In genomic region chr16:44965890-44966289, GRCm38 (mm10) we compare ENCODE assay signal across 14 mouse cellular contexts. TPM values are rescaled to one million over a fixed set of nuclear protein-coding genes. Genes with fewer than 3 reads are reported as not detected.
A peak's percentile ranks its signal among the peaks of the same experiment; 100 is the strongest.
DNase-seq lines count a peak whose midpoint lies in the region; ATAC-seq and TF ChIP-seq lines count a peak whose summit lies in the region.
"Had no signal": no experiment of that assay in that cellular context is flagged by ENCODE, and none has a peak within 500 bp of the region (broad histone marks: within the 10 kb centered on the region; RNA-seq: fewer than 3 reads in every experiment).

No protein-coding gene starts in this region.

- H3K9me3 ChIP-seq in lung, embryonic 14.5 days (ENCODE audit: low read depth, low read length), result no peaks in the 10 kb centered on the region
- H3K9me3 ChIP-seq: embryonic facial prominence, embryonic 13.5 days; hindbrain, embryonic 13.5 days; midbrain, embryonic 13.5 days had no signal

- DNase-seq in lung, embryonic 14.5 days, result peak; percentile 9
- no peak for DNase-seq in lung, adult 2 months
- peak; percentile 21 for DNase-seq in Muller cell, postnatal 12 days (ENCODE audit: inconsistent ontology term)
- DNase-seq in fibroblast of lung, adult 2 months (ENCODE audit: low read depth), result peak; percentile 40
- DNase-seq in skeletal muscle tissue, adult 2 months (ENCODE audit: low read depth, low spot score), result peak; percentile 54
- DNase-seq in cerebellum, adult 18-20 months, result no peak
- DNase-seq in thymus, adult 18-20 months, result no peak
- DNase-seq: cerebellum, adult 11-12 months; liver had no signal

- H3K27ac ChIP-seq in lung, embryonic 14.5 days (ENCODE audit: low read depth), result no peak overlapping the region
- H3K27ac ChIP-seq: embryonic facial prominence, embryonic 13.5 days; hindbrain, embryonic 13.5 days; midbrain, embryonic 13.5 days had no signal

- H3K4me1 ChIP-seq in lung, embryonic 14.5 days (ENCODE audit: insufficient read depth), result no peaks in the 10 kb centered on the region; the same call in 1 of the 2 replicates
- peaks cover 2% of the 10 kb centered on the region for H3K4me1 ChIP-seq in lung, adult 2 months (ENCODE audit: control insufficient read depth, insufficient read depth, low read length)
- H3K4me1 ChIP-seq: hindbrain, embryonic 13.5 days; midbrain, embryonic 13.5 days had no signal

- H3K4me3 ChIP-seq in lung, embryonic 14.5 days (ENCODE audit: low read depth, low read length), result no peak overlapping the region
- no peak overlapping the region for H3K4me3 ChIP-seq in lung, adult 2 months (replicated peaks; ENCODE audit: extremely low read depth, low read depth, low read length)
- H3K4me3 ChIP-seq: embryonic facial prominence, embryonic 13.5 days; hindbrain, embryonic 13.5 days; midbrain, embryonic 13.5 days had no signal

- 49% methylated on average over 3 of the region's 3 CpGs for whole genome bisulfite sequencing in lung, embryonic 14.5 days
- WGBS in lung, adult 2 months, result 65% methylated on average over 3 of the region's 3 CpGs

- no peak overlapping the region for H3K9ac ChIP-seq in lung, embryonic 14.5 days
- H3K9ac ChIP-seq: embryonic facial prominence, embryonic 13.5 days; hindbrain, embryonic 13.5 days; midbrain, embryonic 13.5 days had no signal

- H3K27me3 ChIP-seq in lung, embryonic 14.5 days (ENCODE audit: insufficient read depth, low read length), result no peaks in the 10 kb centered on the region
- H3K27me3 ChIP-seq: embryonic facial prominence, embryonic 13.5 days; hindbrain, embryonic 13.5 days; midbrain, embryonic 13.5 days had no signal

- no peak for TF ChIP-seq POLR2A in lung, adult 2 months (IDR thresholded peaks at IDR 0.05; ENCODE audit: borderline replicate concordance, extremely low read depth, low read depth, low read length)

- TF ChIP-seq CTCF in lung, embryonic 14.5 days (IDR thresholded peaks at IDR 0.05; ENCODE audit: low read depth), result no peak
- no peak for TF ChIP-seq CTCF in lung, adult 2 months (IDR thresholded peaks at IDR 0.05; ENCODE audit: insufficient read depth, low read length)

- no peak for ATAC-seq in lung, embryonic 14.5 days (ENCODE audit: insufficient read depth)
- ATAC-seq: intestine, embryonic 16.5 days; midbrain, embryonic 13.5 days had no signal

- H3K4me2 ChIP-seq in lung, embryonic 14.5 days, result no peak overlapping the region
- H3K4me2 ChIP-seq: embryonic facial prominence, embryonic 13.5 days; hindbrain, embryonic 13.5 days; midbrain, embryonic 13.5 days had no signal

- no peaks in the 10 kb centered on the region for H3K36me3 ChIP-seq in lung, embryonic 14.5 days (ENCODE audit: insufficient read depth)
- H3K36me3 ChIP-seq: embryonic facial prominence, embryonic 13.5 days; hindbrain, embryonic 13.5 days; midbrain, embryonic 13.5 days had no signal

RNA-seq across cellular contexts. Expression of gene Cd200r3, which starts 22.4 kb away (rescaled TPM):
- 0.26 and 0.72 TPM in 2 replicates for polyA plus RNA-seq in lung, embryonic 14.5 days (2014; fragmentation: Nextera tagmentation; extraction: Ambion mirVana)
- polyA plus RNA-seq in lung, adult 2 months (2012; rRNA removed), result 0.19 and 0.38 TPM in 2 replicates
- polyA plus RNA-seq: embryonic facial prominence, embryonic 13.5 days; forebrain, embryonic 11.5 days; hindbrain, embryonic 13.5 days; midbrain, embryonic 13.5 days had no signal

Comparison
In these comparisons a context has a peak if more than half of its experiments do, and no peak if none do; other contexts are left out.
1. DNase-seq: peak in lung, embryonic 14.5 days (single experiment), Muller cell, postnatal 12 days (single experiment), fibroblast of lung, adult 2 months (single experiment) and skeletal muscle tissue, adult 2 months (single experiment); none in lung, adult 2 months (single experiment), cerebellum, adult 18-20 months (0 of 2) and thymus, adult 18-20 months (0 of 2).